Mouse (Mus musculus) lung, embryonic 16.5 days (tissue): ENCODE measurements around the gene Mpg. TPM values are rescaled to one million over a fixed set of nuclear protein-coding genes. Genes with fewer than 3 reads are reported as not detected.
A peak's percentile ranks its signal among the peaks of the same experiment; 100 is the strongest.
"Not testable (repeated sequence)": the region's sequence is repeated elsewhere in the genome, so short reads cannot be mapped to it uniquely, and the experiment has no call there.

Source experiments
- ATAC-seq: fragments of 200-750 bp; cut with Nextera tagmentation; 2 replicates; pipeline ENCODE4 v1.8.0; 2017; ENCODE audit warnings: low read depth, mild to moderate bottlenecking, moderate library complexity
- H3K27ac ChIP-seq: fragments of 300-500 bp; sonication (generic); 2 replicates; pipeline ENCODE4 v1.5.1; 2014; ENCODE audit warnings: mild to moderate bottlenecking, control low read depth, low read length
- H3K27me3 ChIP-seq: fragments of 300-500 bp; sonication (generic); 2 replicates; pipeline ENCODE4 v1.6.1; 2014; ENCODE audit warnings: low read depth, low read length, mixed read lengths; ENCODE audit not compliant: control insufficient read depth, insufficient read depth
- H3K36me3 ChIP-seq: fragments of 300-500 bp; sonication (generic); 2 replicates; pipeline ENCODE4 v1.6.1; 2014; ENCODE audit warnings: low read length; ENCODE audit not compliant: control insufficient read depth, insufficient read depth
- H3K4me1 ChIP-seq: fragments of 300-500 bp; sonication (generic); replicated peaks from 2 replicates; pipeline ENCODE4 v1.6.1; 2014; ENCODE audit warnings: low read length, mixed read lengths; ENCODE audit not compliant: control insufficient read depth, insufficient read depth
- H3K4me2 ChIP-seq: fragments of 300-500 bp; sonication (generic); 2 replicates; pipeline ENCODE4 v1.6.1; 2014; ENCODE audit warnings: low read depth, low read length, control low read depth
- H3K4me3 ChIP-seq: fragments of 300-500 bp; sonication (generic); 2 replicates; pipeline ENCODE4 v1.5.1; 2014; ENCODE audit warnings: mild to moderate bottlenecking, low read length, control low read depth
- H3K9ac ChIP-seq: fragments of 300-500 bp; sonication (generic); 2 replicates; pipeline ENCODE4 v1.6.1; 2014; ENCODE audit warnings: low read length, control low read depth
- H3K9me3 ChIP-seq: fragments of 300-500 bp; sonication (generic); 2 replicates; pipeline ENCODE4 v1.6.1; 2016; ENCODE audit warnings: low read length; ENCODE audit not compliant: control insufficient read depth
- WGBS: fragments of 180-500 bp; shearing (Covaris S2); extraction: QIAGEN DNeasy Blood & Tissue Kit; methylation state at CpG from one replicate; pipeline ENCODE4 v1.1.7; 2014; 5-methylcytosine and 5-hydroxymethylcytosine counted together
- polyA plus RNA-seq: library from polyadenylated mRNA; unstranded; fragments of >200 nt; fragmentation: Nextera tagmentation; extraction: Ambion mirVana; gene quantifications from 2 replicates; pipeline ENCODE4 v1.2.1, GENCODE M21; 2015

Gene Mpg
- polyA plus RNA-seq, 1 experiment from 2014 or later, result 37.9 TPM

- Histone ChIP-seq H3K4me1 (no peaks in the 10 kb centered on the region), H3K27ac (no peak overlapping the region), H3K4me2 (no peak overlapping the region), H3K36me3 (no peaks in the 10 kb centered on the region), H3K4me3 (no peak overlapping the region), H3K9ac (no peak overlapping the region), H3K9me3 (no peaks in the 10 kb centered on the region), H3K27me3 (no peaks in the 10 kb centered on the region; the same call in none of the 2 replicates)
- 46% methylated on average over 6 of the region's 6 CpGs for WGBS
- no peak for ATAC-seq
Observed at GRCm38 (mm10) chr11:32199230-32199629, 27.1 kb upstream of the Mpg start.

GRCm38 (mm10) chr11:32200075-32200601 lies 26.2 kb upstream of the Mpg start, which contains the start of gene Il9r:
Gene Il9r, minus strand, starts transcription at chr11:32200279.
- Histone ChIP-seq H3K36me3 (no peaks in the 10 kb centered on the region), H3K9me3 (no peaks in the 10 kb centered on the region), H3K4me2 (no peak within 1 kb of the TSS), H3K4me3 (no peak within 1 kb of the TSS), H3K9ac (no peak within 1 kb of the TSS), H3K4me1 (peaks cover 6% of the 10 kb centered on the region), H3K27me3 (no peaks in the 10 kb centered on the region; the same call in none of the 2 replicates), H3K27ac (no peak within 1 kb of the TSS)
- no peak for ATAC-seq
- 53% methylated on average over 10 of the region's 10 CpGs for WGBS

GRCm38 (mm10) chr11:32200992-32201391 lies 25.3 kb upstream of the Mpg start:
- WGBS, result 61% methylated on average over 1 of the region's 1 CpGs
- ATAC-seq, H3K4me3 ChIP-seq, H3K4me1 ChIP-seq, H3K36me3 ChIP-seq, H3K9ac ChIP-seq, H3K27ac ChIP-seq, H3K9me3 ChIP-seq, H3K27me3 ChIP-seq, H3K4me2 ChIP-seq: not testable (repeated sequence)

- Histone ChIP-seq H3K4me2 (no peak overlapping the region), H3K4me3 (no peak overlapping the region), H3K27me3 (no peaks in the 10 kb centered on the region; the same call in none of the 2 replicates), H3K9ac (no peak overlapping the region), H3K36me3 (no peaks in the 10 kb centered on the region), H3K4me1 (peaks cover 11% of the 10 kb centered on the region), H3K27ac (no peak overlapping the region), H3K9me3 (no peaks in the 10 kb centered on the region)
- no peak for ATAC-seq
- WGBS, result 64% methylated on average over 11 of the region's 11 CpGs
Observed at GRCm38 (mm10) chr11:32201922-32202685, 24.2 kb upstream of the Mpg start.

- under 1% methylated on average over 52 of the region's 52 CpGs for WGBS
Observed at GRCm38 (mm10) chr11:32205058-32205873, 21.0 kb upstream of the Mpg start, which contains the start of gene Snrnp25. Gene Snrnp25, plus strand, starts transcription at chr11:32205415.

GRCm38 (mm10) chr11:32210623-32211022 lies 15.7 kb upstream of the Mpg start:
- Histone ChIP-seq H3K4me2 (no peak overlapping the region), H3K36me3 (peaks cover 52% of the 10 kb centered on the region), H3K4me3 (no peak overlapping the region), H3K27me3 (no peaks in the 10 kb centered on the region), H3K9me3 (no peaks in the 10 kb centered on the region), H3K4me1 (peaks cover 5% of the 10 kb centered on the region; the same call in 1 of the 2 replicates), H3K9ac (no peak overlapping the region), H3K27ac (no peak overlapping the region)
- 77% methylated on average over 9 of the region's 9 CpGs for WGBS
- ATAC-seq, result no peak; the same call in 1 of the 2 replicates

More at GRCm38 (mm10) chr11:32205058-32205873, 21.0 kb upstream of the Mpg start, which contains the start of gene Snrnp25:
- Histone ChIP-seq H3K9ac (peak within 1 kb of the TSS; percentile 87), H3K36me3 (peaks cover 14% of the 10 kb centered on the region), H3K9me3 (no peaks in the 10 kb centered on the region), H3K27me3 (no peaks in the 10 kb centered on the region; the same call in none of the 2 replicates), H3K4me1 (peaks cover 11% of the 10 kb centered on the region), H3K27ac (peak within 1 kb of the TSS; percentile 66; the same call in 1 of the 2 replicates), H3K4me2 (peak within 1 kb of the TSS; percentile 87), H3K4me3 (peak within 1 kb of the TSS; percentile 75)
- peak; percentile 100 for ATAC-seq

GRCm38 (mm10) chr11:32215372-32216162 lies 10.7 kb upstream of the Mpg start:
- Histone ChIP-seq H3K4me2 (no peak overlapping the region), H3K27me3 (no peaks in the 10 kb centered on the region), H3K27ac (no peak overlapping the region), H3K9ac (no peak overlapping the region), H3K36me3 (peaks cover 39% of the 10 kb centered on the region), H3K9me3 (no peaks in the 10 kb centered on the region), H3K4me3 (no peak overlapping the region), H3K4me1 (peaks cover 10% of the 10 kb centered on the region)
- 87% methylated on average over 18 of the region's 18 CpGs for WGBS
- ATAC-seq, result no peak

GRCm38 (mm10) chr11:32216851-32217250 lies 9.5 kb upstream of the Mpg start:
- Histone ChIP-seq H3K4me1 (peaks cover 14% of the 10 kb centered on the region), H3K27me3 (no peaks in the 10 kb centered on the region), H3K4me2 (no peak overlapping the region), H3K4me3 (no peak overlapping the region), H3K27ac (no peak overlapping the region), H3K9me3 (no peaks in the 10 kb centered on the region), H3K36me3 (peaks cover 31% of the 10 kb centered on the region), H3K9ac (no peak overlapping the region)
- no peak for ATAC-seq
- 28% methylated on average over 8 of the region's 8 CpGs for WGBS
